Mouse (Mus musculus) kidney, embryonic 16.5 days (tissue): ENCODE data around the gene Sytl3. TPM values are rescaled to one million over a fixed set of nuclear protein-coding genes. Genes with fewer than 3 reads are reported as not detected.
A peak's percentile ranks its signal among the peaks of the same experiment; 100 is the strongest.

Experiments
- ATAC-seq: fragments of 200-750 bp; cut with Nextera tagmentation; 2 replicates; pipeline ENCODE4 v1.8.0; 2017; ENCODE audit warnings: moderate TSS enrichment; ENCODE audit not compliant: low FRiP score, low TSS enrichment
- H3K27ac ChIP-seq: fragments of 300-500 bp; sonication (generic); 2 replicates; pipeline ENCODE4 v1.5.1; 2014; ENCODE audit warnings: low read length
- H3K27me3 ChIP-seq: fragments of 300-500 bp; sonication (generic); 2 replicates; pipeline ENCODE4 v1.6.1; 2014; ENCODE audit warnings: low read length, control low read depth, mixed read lengths; ENCODE audit not compliant: insufficient read depth
- H3K36me3 ChIP-seq: fragments of 300-500 bp; sonication (generic); 2 replicates; pipeline ENCODE4 v1.6.1; 2014; ENCODE audit warnings: low read length, control low read depth, mixed read lengths; ENCODE audit not compliant: insufficient read depth
- H3K4me1 ChIP-seq: fragments of 300-500 bp; sonication (generic); 2 replicates; pipeline ENCODE4 v1.6.1; 2014; ENCODE audit warnings: low read length, control low read depth, mixed read lengths; ENCODE audit not compliant: insufficient read depth
- H3K4me2 ChIP-seq: fragments of 300-500 bp; sonication (generic); replicated peaks from 2 replicates; pipeline ENCODE4 v1.6.1; 2014; ENCODE audit warnings: low read depth, low read length
- H3K4me3 ChIP-seq: fragments of 300-500 bp; sonication (generic); 2 replicates; pipeline ENCODE4 v1.5.1; 2014; ENCODE audit warnings: mild to moderate bottlenecking, low read length
- H3K9ac ChIP-seq: fragments of 300-500 bp; sonication (generic); replicated peaks from 2 replicates; pipeline ENCODE4 v1.6.1; 2014; ENCODE audit warnings: low read length
- H3K9me3 ChIP-seq: fragments of 300-500 bp; sonication (generic); 2 replicates; pipeline ENCODE4 v1.6.1; 2016; ENCODE audit warnings: low read length, control low read depth
- WGBS: fragments of 180-500 bp; shearing (Covaris S2); extraction: QIAGEN DNeasy Blood & Tissue Kit; methylation state at CpG from one replicate; pipeline ENCODE4 v1.1.7; 2014; 5-methylcytosine and 5-hydroxymethylcytosine counted together
- polyA plus RNA-seq: library from polyadenylated mRNA; unstranded; fragments of >200 nt; fragmentation: Nextera tagmentation; extraction: Ambion mirVana; gene quantifications from 2 replicates; pipeline ENCODE4 v1.2.1, GENCODE M21; 2015

Gene Sytl3
- polyA plus RNA-seq, 1 experiment from 2014 or later = 1.2 TPM

GRCm38 (mm10) chr17:6771661-6772489 lies 113.0 kb downstream of the Sytl3 start:
- Histone ChIP-seq H3K27ac (peak overlapping the region; percentile 90), H3K4me3 (no peak overlapping the region), H3K9me3 (no peaks in the 10 kb centered on the region), H3K36me3 (no peaks in the 10 kb centered on the region), H3K27me3 (no peaks in the 10 kb centered on the region), H3K4me2 (peak overlapping the region; percentile 4; the same call in 1 of the 2 replicates), H3K9ac (peak overlapping the region; percentile 42; the same call in 1 of the 2 replicates), H3K4me1 (peaks cover 86% of the 10 kb centered on the region)
- WGBS = 58% methylated on average over 16 of the region's 16 CpGs
- ATAC-seq = no peak; the same call in 1 of the 2 replicates

DNA sequence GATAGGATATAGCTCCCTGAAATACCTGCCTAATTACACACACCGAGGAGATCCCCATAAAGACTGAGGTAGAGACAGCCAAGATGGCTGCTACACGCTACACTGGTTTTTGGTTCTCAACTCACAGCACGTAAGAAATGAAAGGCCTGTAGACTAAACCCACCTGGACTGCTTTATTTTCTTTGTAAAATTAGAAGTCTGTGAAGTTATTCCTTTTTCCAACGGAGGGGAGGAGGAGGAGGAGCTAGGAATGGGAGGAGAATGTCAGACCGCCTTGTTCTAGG lies 113.5 kb downstream of the Sytl3 start:
- H3K4me2 ChIP-seq = peak overlapping the region; percentile 4; the same call in 1 of the 2 replicates
- H3K27me3 ChIP-seq = no peaks in the 10 kb centered on the region
- no peak overlapping the region for H3K9ac ChIP-seq
- ATAC-seq = peak; percentile 42; the same call in 1 of the 2 replicates
- peaks cover 86% of the 10 kb centered on the region for H3K4me1 ChIP-seq
- WGBS = 31% methylated on average over 5 of the region's 5 CpGs
- H3K36me3 ChIP-seq = no peaks in the 10 kb centered on the region
- H3K9me3 ChIP-seq = no peaks in the 10 kb centered on the region
- no peak overlapping the region for H3K4me3 ChIP-seq
- H3K27ac ChIP-seq = peak overlapping the region; percentile 90

- 61% methylated on average over 14 of the region's 14 CpGs for WGBS
- H3K9ac ChIP-seq = peak overlapping the region; percentile 27; the same call in 1 of the 2 replicates
- H3K36me3 ChIP-seq = no peaks in the 10 kb centered on the region
- no peak overlapping the region for H3K4me2 ChIP-seq
- ATAC-seq = no peak
- H3K9me3 ChIP-seq = no peaks in the 10 kb centered on the region
- H3K4me3 ChIP-seq = no peak overlapping the region
- peak overlapping the region; percentile 0; the same call in 1 of the 2 replicates for H3K27ac ChIP-seq
- H3K4me1 ChIP-seq = peaks cover 83% of the 10 kb centered on the region
- no peaks in the 10 kb centered on the region for H3K27me3 ChIP-seq
Measured at GRCm38 (mm10) chr17:6773249-6773966, 114.5 kb downstream of the Sytl3 start.

DNA sequence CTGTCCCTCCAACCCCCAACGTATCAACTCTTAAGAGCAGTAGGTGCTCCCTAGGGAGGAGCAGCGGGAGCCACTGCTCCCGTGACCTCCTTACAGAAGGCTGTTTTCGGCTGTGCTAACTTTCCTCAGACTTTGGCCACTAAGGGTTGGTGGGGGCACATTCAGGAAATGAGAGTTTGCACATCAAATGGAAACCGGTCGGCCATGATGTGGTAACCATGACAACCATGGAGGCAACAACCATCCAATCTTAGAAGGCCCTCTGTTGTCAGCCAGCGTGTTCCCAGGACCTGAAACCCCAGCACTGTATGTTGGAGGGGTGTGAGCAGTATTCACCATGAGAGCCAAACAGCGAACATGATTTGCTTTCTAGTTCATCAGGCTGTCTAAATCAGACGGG lies 116.3 kb downstream of the Sytl3 start:
- Histone ChIP-seq H3K36me3 (no peaks in the 10 kb centered on the region), H3K4me1 (peaks cover 85% of the 10 kb centered on the region), H3K9me3 (no peaks in the 10 kb centered on the region), H3K4me3 (no peak overlapping the region), H3K27me3 (0 out of 2 replicates have a peak, but pooled peaks cover 3% of the 10 kb centered on the region), H3K9ac (no peak overlapping the region), H3K4me2 (no peak overlapping the region), H3K27ac (no peak overlapping the region)
- WGBS = 53% methylated on average over 9 of the region's 9 CpGs
- no peak for ATAC-seq

DNA sequence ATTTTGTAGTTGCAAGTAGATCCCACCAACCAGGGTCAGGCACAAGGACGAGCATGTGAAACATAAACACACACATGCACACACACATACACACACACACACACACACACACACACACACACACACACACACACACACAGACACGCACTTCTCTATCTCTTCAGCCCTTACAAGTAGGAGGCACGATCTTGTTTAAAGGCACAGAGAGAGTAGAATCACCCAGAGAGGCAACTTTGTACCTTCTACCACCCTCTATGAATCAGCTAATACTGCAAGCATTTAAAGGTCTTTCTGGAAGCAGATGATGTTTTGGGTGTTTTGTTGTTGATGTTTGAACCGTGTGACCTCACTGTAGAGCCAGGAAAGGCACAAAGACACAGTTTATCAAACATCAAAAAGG lies 116.8 kb downstream of the Sytl3 start:
- Histone ChIP-seq H3K4me3 (no peak overlapping the region), H3K36me3 (no peaks in the 10 kb centered on the region), H3K27ac (peak overlapping the region; percentile 39; the same call in 1 of the 2 replicates), H3K9ac (no peak overlapping the region), H3K27me3 (0 out of 2 replicates have a peak, but pooled peaks cover 5% of the 10 kb centered on the region), H3K4me2 (no peak overlapping the region), H3K9me3 (no peaks in the 10 kb centered on the region), H3K4me1 (peaks cover 86% of the 10 kb centered on the region)
- WGBS = 71% methylated on average over 4 of the region's 4 CpGs
- ATAC-seq = no peak

GRCm38 (mm10) chr17:6776123-6776522 lies 117.2 kb downstream of the Sytl3 start:
- no peak overlapping the region for H3K4me3 ChIP-seq
- no peaks in the 10 kb centered on the region for H3K9me3 ChIP-seq
- 0 out of 2 replicates have a peak overlapping the region, but pooled peaks have one; percentile 22 for H3K9ac ChIP-seq
- 49% methylated on average over 6 of the region's 6 CpGs for WGBS
- H3K27me3 ChIP-seq = 0 out of 2 replicates have a peak, but pooled peaks cover 5% of the 10 kb centered on the region
- H3K4me1 ChIP-seq = peaks cover 85% of the 10 kb centered on the region
- ATAC-seq = no peak
- no peak overlapping the region for H3K4me2 ChIP-seq
- H3K36me3 ChIP-seq = no peaks in the 10 kb centered on the region
- peak overlapping the region; percentile 39 for H3K27ac ChIP-seq

- 0 out of 2 replicates have a peak overlapping the region, but pooled peaks have one; percentile 22 for H3K9ac ChIP-seq
- H3K36me3 ChIP-seq = no peaks in the 10 kb centered on the region
- WGBS = 41% methylated on average over 5 of the region's 5 CpGs
- peaks cover 81% of the 10 kb centered on the region for H3K4me1 ChIP-seq
- 0 out of 2 replicates have a peak overlapping the region, but pooled peaks have one; percentile 3 for H3K4me2 ChIP-seq
- 0 out of 2 replicates have a peak, but pooled peaks cover 5% of the 10 kb centered on the region for H3K27me3 ChIP-seq
- no peak for ATAC-seq
- H3K9me3 ChIP-seq = no peaks in the 10 kb centered on the region
- no peak overlapping the region for H3K4me3 ChIP-seq
- H3K27ac ChIP-seq = peak overlapping the region; percentile 39
Measured at GRCm38 (mm10) chr17:6776576-6776975, 117.7 kb downstream of the Sytl3 start.

DNA sequence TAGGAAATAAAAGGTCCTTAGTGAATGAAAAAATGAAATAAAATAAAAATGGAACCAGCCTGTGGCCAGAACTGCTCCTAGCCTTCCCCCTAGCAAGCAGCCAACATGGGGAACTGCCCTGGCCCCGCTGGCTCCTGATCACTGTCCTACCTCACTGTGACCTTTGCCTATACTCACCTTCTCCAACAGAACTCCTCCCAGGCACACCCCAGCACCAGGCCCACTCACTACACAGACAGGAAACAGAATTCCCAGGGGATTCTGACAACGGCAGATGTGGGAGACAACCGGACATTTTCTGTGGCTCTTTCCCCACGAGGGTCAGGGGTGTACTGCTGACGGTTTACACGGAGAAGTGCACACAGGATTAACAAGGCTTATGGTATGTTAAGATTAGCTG lies 118.2 kb downstream of the Sytl3 start:
- 63% methylated on average over 6 of the region's 6 CpGs for whole genome bisulfite sequencing
- no peaks in the 10 kb centered on the region for H3K9me3 ChIP-seq
- H3K27ac ChIP-seq = peak overlapping the region; percentile 45; the same call in 1 of the 2 replicates
- 0 out of 2 replicates have a peak overlapping the region, but pooled peaks have one; percentile 12 for H3K4me2 ChIP-seq
- H3K27me3 ChIP-seq = 0 out of 2 replicates have a peak, but pooled peaks cover 5% of the 10 kb centered on the region
- H3K36me3 ChIP-seq = no peaks in the 10 kb centered on the region
- no peak overlapping the region for H3K4me3 ChIP-seq
- H3K9ac ChIP-seq = no peak overlapping the region
- ATAC-seq = no peak
- H3K4me1 ChIP-seq = peaks cover 77% of the 10 kb centered on the region

DNA sequence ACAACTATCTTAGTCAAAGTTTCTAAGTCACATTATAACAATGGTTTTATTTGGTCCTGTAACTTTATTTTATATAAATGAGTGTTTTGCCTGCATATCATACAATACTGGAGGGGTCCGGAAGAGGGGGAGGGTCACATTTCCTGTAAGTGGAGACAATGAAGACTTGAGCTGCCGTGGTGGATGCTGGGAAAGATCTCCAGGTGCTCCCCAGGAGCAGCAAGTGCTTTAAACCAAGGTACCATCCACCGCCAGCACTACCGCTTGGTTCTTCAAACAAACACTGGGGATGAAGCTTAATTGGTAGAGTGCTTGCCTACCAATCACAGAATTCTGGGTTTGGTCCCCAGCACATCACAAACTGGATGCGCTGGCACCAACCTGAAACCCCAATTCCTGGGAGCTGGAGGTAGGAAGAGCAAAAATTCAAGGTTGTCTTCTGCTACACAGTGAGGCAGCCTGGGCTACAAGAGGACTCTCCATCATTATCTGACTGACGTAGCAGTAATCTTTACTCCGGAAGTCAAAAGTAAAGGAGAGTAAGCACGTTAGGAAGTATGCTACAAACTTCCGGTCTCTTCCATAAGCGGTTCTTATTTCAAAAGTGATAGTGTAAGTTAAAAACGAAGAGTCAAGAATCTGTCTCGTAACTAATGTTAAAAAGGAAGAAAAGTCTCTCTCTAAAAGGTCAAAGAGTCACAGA lies 118.9 kb downstream of the Sytl3 start:
- H3K27me3 ChIP-seq = 0 out of 2 replicates have a peak, but pooled peaks cover 5% of the 10 kb centered on the region
- no peak overlapping the region for H3K4me3 ChIP-seq
- no peaks in the 10 kb centered on the region for H3K36me3 ChIP-seq
- H3K27ac ChIP-seq = peak overlapping the region; percentile 73
- no peaks in the 10 kb centered on the region for H3K9me3 ChIP-seq
- H3K9ac ChIP-seq = no peak overlapping the region
- H3K4me1 ChIP-seq = peaks cover 71% of the 10 kb centered on the region
- 55% methylated on average over 12 of the region's 12 CpGs for WGBS
- H3K4me2 ChIP-seq = peak overlapping the region; percentile 82
- ATAC-seq = no peak
